Mouse (Mus musculus) mesoderm, embryonic 11.5 days (tissue): Measurements from ENCODE around the gene Hyal3.

Experiments used
- DNase-seq: peaks from one replicate; pipeline ENCODE4 v3.0.0-alpha.2; 2012; ENCODE audit warnings: low read depth, low spot score

Hyal3 gene

DNA sequence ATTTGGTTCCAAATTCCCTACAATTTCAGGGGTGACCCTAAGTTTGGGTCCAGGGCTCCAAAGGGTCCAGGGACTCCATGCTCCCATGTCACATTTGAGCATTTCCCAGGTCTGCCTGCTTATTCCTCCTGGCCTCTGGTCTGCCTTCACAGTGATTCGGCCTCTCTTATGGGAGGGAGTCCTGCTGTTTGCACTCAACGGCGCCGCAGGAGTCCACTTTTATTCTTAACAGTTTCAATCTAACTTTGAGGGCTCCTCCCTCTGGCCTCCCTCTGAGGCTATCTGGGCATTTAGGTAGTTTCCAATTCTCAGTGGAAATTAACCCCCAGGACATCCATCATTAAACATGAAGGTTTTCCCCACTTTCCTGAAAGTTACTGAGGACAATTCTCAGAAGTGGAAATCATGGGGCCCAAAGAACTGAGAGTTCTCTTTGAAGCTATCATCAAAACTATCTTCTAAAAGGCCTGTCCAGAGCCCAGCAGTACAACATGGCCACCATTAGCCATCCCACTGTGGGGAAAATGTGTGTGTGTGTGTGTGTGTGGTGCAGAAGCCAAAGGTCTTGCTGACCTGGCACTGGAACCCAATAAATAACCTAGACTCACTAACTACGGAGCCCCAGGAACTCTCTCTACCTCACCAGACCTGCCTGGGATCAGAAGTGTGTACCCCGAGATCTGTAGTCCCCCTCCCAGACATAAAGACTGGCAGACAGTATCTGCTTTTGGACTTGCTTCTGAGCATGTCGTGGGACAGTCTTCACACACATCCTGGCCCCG lies 13.9 kb downstream of the Hyal3 start:
- DNase-seq: no peak

DNA sequence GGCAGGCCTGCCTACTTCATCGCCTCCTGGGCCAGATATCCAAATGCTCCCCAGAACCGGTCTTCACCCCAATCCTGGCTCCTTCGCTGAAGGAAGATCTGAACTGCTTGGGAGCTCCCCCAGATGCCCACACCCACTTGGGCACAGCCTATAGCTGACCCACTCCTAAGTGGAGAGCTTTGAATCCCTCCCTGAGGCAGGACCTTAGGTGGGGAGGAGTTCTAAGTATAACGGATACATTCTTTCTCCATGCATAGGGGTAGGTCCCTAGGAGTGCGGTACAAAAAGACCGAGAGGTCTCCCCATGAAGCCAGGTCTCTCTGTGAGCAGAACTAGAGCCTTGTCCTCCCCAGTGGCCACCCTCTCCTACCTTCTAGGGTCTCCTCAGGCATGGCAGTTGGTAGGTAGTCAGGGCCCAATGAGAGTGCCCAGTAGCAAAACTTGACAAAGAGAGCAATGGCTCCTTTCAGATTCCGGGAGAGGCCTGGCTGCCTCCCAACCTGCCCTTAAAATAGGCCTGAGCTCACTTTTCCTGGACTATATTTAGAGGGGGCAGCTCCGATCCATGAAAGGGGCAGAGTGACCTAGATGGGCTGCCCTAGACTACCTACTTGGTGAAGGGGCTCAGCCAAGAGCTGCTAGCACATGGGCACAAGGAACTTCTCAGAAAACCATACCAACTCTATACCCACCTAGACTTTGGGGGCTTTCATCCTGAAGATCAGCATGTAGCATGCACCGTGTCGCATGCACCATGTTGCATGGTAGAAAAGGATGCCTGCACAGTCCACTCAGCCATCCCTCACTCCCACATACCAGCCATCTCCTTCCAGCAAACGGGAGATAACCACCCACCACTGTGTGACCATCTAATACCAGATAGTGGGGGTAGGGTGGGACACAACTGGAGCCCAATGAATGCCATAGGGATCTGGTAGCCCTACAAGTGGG lies 16.3 kb downstream of the Hyal3 start:
- DNase-seq: no peak

DNA sequence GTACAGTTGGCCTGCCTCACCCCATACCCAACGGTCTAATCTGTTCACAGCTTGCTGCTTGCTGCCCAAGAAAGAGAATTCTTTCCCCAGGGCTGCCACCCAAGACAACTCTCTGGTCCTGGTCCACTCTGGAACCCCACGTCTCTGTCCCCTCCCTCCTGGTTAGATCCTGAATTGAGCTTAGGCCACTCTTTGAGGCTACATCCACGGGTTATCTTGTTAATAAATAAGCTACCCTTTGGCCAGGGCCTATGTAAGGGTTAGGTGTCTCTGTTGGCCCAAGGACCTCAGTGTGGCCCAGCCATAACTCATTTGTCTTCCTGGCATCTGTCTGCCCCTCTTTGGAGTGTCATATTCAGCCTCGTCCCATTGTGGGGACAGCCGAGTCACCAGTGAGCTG lies 17.8 kb downstream of the Hyal3 start:
- no peak for DNase-seq

DNA sequence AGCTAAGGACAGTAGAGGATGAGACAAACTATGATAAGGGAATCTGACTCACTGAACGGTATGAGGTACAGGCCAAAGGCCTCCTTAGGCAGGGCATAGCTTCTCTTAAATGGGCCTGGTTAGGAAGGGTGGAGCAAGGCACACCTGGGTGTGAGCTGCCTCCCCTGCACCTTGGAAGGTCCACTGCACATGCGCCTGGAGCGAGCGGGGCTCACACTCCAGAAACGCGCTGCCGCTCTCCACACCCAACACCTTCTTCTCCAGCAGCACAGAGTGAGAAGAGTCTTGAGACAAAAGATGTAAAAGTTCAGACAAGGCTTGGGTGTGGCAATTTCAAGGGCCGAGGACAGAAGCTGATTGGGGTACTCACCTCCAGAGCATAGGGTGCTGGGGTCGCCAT lies 18.8 kb downstream of the Hyal3 start:
- DNase-seq: no peak

DNA sequence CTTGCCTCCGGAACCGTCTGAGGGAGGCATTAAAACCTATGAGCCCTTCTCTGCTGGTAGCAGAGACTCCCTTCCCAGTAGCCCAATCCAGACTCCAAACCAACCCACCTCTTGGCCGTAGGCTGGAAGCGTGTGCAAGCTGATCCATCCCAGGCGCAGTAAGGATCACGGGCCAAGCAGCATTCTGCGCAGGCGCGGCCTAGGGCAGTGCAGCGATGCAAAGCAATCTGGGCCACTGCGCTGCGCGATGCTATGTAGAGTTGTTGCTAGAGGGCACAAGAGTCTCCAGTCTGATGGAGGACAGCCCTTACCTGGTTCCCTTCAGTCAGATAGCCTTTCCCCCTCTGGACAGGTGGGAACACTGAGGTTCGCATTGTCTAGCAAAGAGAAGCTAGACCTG lies 19.2 kb downstream of the Hyal3 start:
- no peak for DNase-seq

DNA sequence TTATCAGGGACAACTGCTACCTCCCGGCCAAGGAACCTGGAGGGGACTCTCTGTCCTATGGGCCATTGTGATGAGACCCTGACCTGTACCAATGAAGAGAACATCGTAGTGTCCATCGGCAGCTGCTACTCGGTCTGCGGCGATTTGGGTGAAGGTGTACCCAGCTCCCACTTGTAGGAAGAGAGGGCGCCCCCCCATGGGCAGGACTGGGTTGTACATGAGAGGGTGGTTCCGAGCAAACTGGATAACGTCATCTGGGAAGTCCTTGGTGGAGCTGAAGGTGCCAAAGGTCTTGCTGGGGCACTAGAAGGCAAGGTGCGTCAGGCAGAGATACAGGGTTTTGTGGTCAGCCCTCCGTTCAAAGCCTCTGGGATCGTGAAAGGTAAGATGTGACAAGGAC lies 20.1 kb downstream of the Hyal3 start:
- no peak for DNase-seq

DNA sequence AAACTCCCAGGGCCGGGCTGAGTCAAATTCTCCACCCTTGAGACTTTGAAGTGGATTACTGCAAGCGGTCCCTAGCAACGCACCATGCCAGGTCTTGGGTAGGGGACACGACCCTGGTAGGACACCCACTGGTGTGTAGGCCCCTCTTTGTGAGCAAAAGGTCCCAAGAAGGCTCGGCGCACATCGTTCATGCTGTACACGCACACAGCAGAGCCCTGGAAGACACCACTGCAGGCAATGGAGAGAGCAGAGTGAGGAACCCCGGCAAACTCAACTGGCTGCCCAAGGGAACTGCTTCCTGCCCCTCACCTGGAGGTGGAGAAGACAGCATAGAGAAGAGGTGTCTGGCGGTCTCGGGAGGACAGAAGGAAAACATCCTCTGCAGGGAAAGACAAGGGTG lies 20.7 kb downstream of the Hyal3 start:
- no peak for DNase-seq

DNA sequence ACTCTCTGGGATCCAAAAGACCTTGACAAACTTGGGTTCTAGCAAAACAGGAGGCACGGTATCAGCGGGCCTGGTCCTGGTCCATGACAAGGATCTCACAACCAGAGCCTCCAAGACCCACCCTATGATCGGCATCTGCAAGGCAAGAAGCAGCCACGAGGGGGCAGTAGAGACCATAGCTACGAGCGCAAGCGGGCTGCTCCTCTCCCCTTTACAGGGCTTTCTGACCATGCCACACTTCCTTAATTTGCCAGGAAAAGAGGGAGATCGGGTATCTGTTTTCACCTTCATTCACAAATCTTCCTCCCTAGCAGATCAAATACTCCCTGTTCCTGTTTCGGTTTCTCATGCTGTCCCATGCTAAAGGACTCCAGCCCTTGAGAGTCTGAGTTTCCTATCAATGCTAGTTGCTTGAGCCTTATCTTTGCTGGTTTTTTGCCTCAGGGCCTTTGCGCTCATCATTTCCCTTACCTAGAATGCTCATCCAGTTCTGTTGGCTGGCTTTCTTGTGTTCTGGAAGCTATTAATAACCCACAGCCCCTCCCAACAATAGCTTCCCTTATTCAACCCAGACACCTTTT lies 21.5 kb downstream of the Hyal3 start:
- DNase-seq: peak; percentile 91

DNA sequence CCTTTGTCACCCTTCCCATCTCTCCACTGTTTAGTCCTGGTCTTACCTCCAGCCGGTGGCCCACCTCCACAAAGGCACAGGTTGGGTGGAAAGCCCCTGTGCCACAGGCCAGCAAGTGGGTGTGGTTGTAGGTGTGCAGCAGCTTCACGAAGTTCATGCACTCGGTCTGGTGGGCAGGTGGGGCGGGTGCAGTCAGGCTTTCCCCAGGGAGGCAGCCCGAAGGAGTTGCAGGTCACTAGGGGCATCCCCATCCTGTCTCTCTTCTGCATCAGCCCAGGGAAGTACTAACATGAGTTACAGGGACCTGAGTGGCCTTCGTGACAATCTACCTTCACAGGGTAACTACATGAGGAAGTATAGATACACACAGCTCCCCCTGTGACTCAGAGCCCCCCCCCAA lies 22.6 kb downstream of the Hyal3 start:
- no peak for DNase-seq

DNA sequence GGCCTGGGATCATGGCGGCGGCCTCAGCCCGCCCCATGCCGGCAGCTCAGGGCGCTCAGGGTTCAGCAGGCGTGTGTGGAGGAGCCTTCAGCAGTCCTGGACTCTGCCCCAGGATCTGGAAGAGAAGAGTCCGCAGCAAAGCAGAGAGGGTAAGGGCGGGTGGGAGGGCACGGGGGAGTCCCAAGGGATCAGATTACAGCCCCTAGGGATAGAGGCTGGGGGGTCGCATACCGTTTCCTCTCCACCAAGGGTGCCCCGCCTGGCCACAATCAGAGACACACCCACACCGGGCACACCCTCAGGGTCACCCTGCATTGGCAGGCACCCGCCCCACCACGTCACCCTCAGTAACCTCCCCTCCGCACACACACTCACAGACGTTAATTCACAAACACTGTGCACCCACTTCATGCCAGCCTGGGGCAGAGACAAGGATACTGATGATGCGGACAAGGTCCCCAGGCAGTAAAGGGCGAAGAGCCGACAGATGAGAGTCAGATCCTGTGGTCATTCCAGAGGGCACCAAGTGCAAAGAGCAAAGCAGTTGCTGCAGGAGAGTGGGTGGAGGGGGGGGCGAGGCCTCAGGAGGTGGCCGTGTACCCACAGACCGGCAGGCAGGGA lies 24.5 kb downstream of the Hyal3 start:
- no peak for DNase-seq

DNA sequence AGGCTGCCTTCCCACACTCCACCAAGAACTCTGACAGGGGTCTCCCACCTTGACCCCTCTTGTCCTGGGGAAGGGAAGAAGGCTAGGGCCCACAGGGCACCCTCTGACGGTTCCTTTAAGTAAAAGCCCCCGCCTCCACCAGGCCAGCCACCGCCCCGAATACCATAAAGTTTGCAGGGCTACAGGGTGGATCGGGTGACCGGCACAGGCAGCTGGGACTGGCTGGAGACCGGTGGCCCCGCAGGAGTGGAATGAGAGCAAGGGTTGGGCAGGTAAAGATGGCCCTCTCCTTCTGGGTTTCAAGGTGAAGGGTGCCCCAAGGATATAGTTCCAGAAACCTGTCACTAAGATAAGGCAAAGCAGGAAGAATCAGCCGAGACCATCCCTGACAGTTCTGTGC lies 26.0 kb downstream of the Hyal3 start:
- DNase-seq: no peak

DNA sequence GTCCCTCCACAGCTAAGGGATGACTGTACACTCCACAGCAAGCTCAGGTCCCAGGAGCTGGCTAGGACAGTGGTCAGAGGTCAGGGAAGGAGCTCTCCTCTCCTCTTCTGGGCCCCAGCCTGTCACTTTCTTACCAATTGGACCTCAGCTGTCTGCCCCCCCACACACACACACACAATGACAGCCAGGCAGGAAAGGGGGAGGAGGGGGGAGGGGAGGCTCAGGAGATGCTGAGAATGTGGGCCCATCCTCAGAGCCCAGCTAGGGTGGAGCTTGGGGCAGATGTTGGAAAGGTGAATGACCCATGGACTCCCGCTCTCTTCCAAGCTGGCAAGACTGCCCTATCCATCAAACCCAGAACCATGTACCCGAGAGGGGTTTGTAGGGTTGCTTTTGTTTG lies 26.4 kb downstream of the Hyal3 start:
- DNase-seq: no peak

DNA sequence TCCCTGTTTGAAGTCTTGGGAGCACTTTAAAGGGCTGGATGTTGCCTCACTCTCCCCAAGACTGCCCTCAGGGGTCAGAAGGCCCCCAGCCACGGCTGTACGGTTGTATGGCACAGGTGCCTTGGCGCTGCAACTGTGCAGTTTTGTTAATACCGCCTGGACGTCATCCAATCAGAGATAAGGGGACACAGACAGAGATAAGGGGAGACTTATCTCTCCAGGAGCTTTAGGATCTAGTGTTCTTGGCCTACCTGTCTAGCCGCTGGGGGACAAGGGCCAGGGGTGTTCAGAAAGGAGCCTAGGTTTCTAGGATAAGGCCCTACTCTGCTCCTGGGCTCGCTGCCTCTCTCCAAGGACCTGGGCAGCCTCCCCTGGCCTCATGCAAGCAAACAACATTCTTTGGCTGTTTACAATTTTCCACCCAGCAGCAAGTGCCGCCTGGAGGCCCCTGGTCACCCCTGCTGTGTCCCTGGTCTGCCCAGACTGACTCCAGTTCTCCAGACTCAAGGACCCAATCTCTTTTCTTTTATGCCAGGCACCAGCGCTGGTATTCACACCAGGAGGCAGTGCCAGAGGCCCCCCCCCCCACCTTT lies 27.1 kb downstream of the Hyal3 start:
- no peak for DNase-seq

DNA sequence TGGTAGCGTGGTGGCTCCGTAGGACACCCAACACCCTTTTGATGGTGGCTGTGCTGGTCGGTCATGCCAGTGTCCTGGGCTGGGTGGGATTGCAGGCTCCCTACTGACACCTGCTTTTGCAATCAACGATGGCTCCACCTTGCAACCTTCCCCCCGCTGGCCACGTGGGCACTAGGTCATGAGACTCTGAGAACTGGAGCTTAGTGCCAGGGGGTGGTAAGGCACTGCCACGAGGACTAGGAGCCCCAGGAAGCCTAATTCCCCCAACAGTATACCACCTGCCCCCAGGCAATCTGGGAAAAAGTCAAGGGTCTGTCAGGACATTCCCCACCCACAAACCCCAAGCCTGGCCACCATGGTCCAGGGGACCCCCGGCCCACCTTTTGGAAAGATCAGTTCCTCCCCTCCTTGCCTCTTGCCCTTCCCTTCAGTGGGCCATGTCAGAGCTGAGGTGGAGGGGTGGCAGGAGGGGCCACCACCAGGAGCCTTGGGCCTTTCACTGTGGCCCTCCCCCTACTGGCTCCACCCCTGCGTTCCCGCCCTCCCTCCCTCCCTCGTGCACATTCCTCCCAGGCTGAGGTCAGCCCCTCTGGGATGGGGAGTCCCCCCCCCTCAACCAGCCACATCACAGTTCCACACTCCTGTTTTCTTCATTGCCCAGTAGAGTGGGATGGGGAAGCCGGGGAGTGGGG lies 28.3 kb downstream of the Hyal3 start, which contains the start of gene Sema3b:
Sema3b (minus strand) TSS at position 489 of the 692 bp plus-strand sequence.
- DNase-seq: no peak

DNA sequence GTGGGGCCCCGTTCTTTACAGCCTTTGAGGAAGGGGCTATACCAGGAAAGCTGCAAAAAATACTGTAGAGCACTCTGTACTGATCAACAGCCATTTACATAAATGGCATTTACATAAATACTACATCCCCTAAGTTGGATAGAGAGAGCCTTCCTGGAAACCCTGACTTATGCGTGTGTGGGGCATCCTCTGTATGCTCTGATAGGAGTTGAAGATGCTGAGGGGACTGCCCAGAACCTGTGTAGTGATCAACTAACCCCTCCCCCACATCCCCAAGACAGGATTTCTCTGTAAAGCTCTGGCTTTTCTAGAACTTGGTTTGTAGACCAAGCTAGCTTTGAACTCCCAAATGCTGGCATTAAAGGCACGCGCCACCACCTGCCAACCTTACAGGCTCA lies 28.8 kb downstream of the Hyal3 start:
- DNase-seq: no peak

DNA sequence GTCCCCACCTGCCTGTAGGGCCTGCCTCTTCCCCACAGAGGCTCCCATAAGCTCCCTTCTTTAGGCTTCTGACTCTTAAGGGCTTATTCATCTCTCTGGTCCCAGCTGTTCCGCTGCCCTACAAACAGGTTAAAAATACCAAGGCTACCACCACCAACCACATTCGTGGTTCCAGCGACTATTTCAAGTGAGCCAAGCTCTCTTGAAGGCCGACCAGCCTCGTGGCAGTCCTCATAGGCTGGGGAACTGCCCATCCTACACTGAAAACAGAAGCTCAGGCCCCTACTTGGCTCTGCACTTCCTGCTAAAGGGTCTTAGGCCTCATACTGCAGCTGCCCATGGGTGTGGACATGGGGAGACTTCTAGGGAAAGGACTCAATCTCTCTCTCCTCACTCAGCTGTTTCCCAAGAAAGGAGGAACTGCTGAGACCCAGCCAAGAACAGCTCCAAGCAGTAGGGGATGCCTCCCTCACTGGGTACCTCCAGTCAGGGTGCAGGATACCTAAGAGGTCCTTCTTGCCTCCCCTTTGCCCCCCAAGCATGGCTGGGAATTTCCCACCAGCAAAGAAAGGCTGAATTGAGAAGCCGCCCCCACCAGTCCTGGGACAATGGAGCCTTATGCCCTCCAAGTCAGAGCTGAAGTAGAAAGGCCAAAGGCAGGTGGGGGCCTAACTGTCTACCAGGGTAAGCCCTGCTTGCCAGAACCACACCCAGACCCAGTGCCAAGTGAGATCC lies 31.0 kb downstream of the Hyal3 start:
- DNase-seq: no peak

DNA sequence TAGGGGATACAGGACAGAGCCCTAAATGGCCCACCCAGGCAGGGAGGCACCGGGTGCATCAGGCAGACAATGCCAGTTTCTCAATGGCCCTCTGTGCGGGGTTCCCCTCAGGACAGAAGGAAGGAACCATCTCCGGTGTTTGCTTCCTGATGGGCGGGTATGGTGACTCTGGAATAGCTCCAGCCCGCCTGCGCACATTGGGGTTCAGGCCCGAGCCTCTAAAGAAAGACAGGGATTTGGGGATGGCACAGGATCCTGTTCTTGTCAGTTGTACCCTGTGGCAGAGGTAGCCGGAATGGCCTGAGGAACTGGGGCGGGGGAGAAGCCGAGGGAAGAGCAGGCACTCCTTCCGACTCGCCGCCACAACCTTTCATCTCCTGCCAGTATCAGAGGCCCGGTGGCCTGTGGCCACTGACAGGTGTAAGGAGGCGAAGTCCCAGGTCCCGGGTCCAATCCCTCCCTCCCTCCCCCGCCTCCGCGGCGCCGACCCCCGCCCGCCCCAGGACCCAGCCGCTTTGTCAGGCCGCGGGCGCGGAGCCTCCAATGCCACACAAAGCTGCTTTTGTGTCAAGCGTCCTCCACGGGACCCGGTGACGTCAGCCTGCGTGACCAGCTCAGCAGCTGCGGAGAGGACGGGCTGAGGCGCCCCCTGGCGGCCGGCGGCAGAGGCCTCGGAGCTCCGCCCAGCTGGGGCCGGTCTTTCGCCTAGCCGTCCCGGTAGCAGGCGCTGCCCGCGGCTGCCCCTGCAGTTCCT lies 31.8 kb downstream of the Hyal3 start:
- peak; percentile 99 for DNase-seq

DNA sequence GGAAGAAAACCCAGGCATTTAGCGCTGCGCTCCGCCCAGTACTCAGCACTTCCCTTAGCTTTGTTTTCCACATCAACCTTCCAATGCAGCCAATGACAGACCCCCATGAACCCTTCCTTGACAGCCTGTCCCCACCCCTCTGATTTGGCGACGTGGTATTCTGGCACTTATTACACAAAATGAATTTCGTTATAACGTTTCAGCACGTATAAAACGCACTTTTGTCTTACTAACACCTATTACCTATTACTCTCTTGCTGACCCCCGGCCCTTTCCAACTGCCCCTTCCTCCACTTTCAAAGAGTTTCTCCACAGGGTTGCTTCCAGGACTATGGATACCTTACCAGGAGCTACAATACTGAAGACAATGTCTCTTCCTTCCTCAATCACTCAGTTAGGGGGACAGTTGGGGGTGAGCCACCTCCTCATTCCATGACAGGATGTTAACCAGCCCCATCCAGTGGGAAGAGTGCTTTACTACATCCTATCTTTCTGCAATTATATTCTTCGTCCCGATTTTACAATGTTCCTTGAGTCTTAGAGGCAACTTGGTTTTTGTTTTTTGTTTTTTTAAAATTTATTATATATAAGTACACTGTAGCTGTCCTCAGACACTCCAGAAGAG lies 32.4 kb downstream of the Hyal3 start:
- DNase-seq: no peak

DNA sequence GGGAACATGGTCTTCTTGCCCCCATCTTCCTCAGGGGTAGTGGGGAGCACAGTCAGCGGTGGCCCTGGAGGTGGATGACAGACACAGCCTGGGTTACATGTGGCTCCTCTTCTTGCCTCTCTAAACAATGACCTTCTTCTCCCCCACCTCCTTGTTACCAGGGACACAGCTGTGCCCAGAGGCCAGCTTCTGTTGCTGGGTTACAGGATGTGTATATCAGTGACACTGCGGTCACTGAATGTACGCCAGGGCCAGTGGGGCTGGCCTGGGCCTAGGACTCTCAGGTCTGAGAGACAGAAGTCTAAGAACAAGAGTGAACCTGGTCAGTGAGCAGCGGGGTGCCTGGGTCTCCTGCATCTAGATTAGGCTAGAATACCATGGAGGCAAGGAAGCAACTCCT lies 34.4 kb downstream of the Hyal3 start:
- no peak for DNase-seq
